Mouse (Mus musculus): Measurements from ENCODE around the gene Galnt2. TPM values are rescaled to one million over a fixed set of nuclear protein-coding genes. Genes with fewer than 3 reads are reported as not detected.

The Galnt2 gene
- 9.4 and 27.5 TPM in 2 replicates for polyA plus RNA-seq (2021; fragmentation: Nextera tagmentation)
- long read RNA-seq, experiment 1, full-length matches to known transcripts: 104 of 126 reads
- long read RNA-seq, experiment 1, partial matches to known transcripts: 0 of 126 reads
- long read RNA-seq, experiment 1, other reads (novel, unspliced or antisense): 22 of 126 reads
- long read RNA-seq, experiment 2, full-length matches to known transcripts: 8 of 16 reads
- long read RNA-seq, experiment 2, partial matches to known transcripts: 8 of 16 reads
- long read RNA-seq, experiment 2, other reads (novel, unspliced or antisense): 0 of 16 reads

GRCm38 (mm10) chr8:124231176-124231484 lies at the start of gene Galnt2:
Galnt2 (plus strand) TSS chr8:124231391.

Other genes starting within 250 kb of the Galnt2 start
- 5.9 and 8.1 TPM in 2 replicates for gene Abcb10, start 248.3 kb upstream of the Galnt2 start, polyA plus RNA-seq (2021; fragmentation: Nextera tagmentation)
- 7.9 and 13.5 TPM in 2 replicates for gene Taf5l, start 210.0 kb upstream of the Galnt2 start, polyA plus RNA-seq (2021; fragmentation: Nextera tagmentation)
- 1.6 and 1.9 TPM in 2 replicates for gene Urb2, start 209.9 kb upstream of the Galnt2 start, polyA plus RNA-seq (2021; fragmentation: Nextera tagmentation)
- 30.7 and 46.2 TPM in 2 replicates for gene Pgbd5, start 208.3 kb downstream of the Galnt2 start, polyA plus RNA-seq (2021; fragmentation: Nextera tagmentation)

Measured in left cerebral cortex, adult 6 months (tissue).